Mouse (Mus musculus) liver, postnatal 0 days (tissue): ENCODE results near the gene Ufc1.

Experiments used
- CTCF ChIP-seq: sonication (generic); IDR thresholded peaks from 2 replicates; pipeline ENCODE4 v1.5.1; 2016; ENCODE audit warnings: antibody characterized with exemption, low read depth
- EP300 ChIP-seq: IDR thresholded peaks from 2 replicates; pipeline ENCODE4 v1.6.1; 2016; ENCODE audit warnings: antibody characterized with exemption, low read depth, mild to moderate bottlenecking

GRCm38 (mm10) chr1:171252415-171252814 is 42.4 kb downstream of the Ufc1 start:
- TF ChIP-seq CTCF = no peak
- no peak for TF ChIP-seq EP300
